Mouse (Mus musculus): Measurements from ENCODE around the gene Rapsn. TPM values are rescaled to one million over a fixed set of nuclear protein-coding genes. Genes with fewer than 3 reads are reported as not detected.
A peak's percentile ranks its signal among the peaks of the same experiment; 100 is the strongest.

Gene Rapsn
- polyA plus RNA-seq, 1 experiment from 2014 or later = 1.3 TPM

GRCm38 (mm10) chr2:91059376-91059775 is 24.0 kb downstream of the Rapsn start:
- Histone ChIP-seq H3K9me3 (ENCODE audit: control insufficient read depth, low read length) (no peaks in the 10 kb centered on the region), H3K4me1 (replicated peaks; ENCODE audit: control insufficient read depth, insufficient read depth) (0 out of 2 replicates have a peak, but pooled peaks cover 5% of the 10 kb centered on the region), H3K9ac (ENCODE audit: low read length) (no peak overlapping the region), H3K36me3 (ENCODE audit: control insufficient read depth, insufficient read depth, low read length) (peaks cover 39% of the 10 kb centered on the region), H3K4me2 (replicated peaks; ENCODE audit: low read depth) (no peak overlapping the region), H3K27ac (replicated peaks) (no peak overlapping the region), H3K4me3 (ENCODE audit: low read depth, low read length) (no peak overlapping the region), H3K27me3 (ENCODE audit: control insufficient read depth, insufficient read depth, low read length) (no peaks in the 10 kb centered on the region)
- DNase-seq (ENCODE audit: low spot score) = no peak
- 97% methylated on average over 2 of the region's 2 CpGs for WGBS
- no peak for ATAC-seq (ENCODE audit: low FRiP score, low TSS enrichment)
- no peak for TF ChIP-seq CTCF (IDR thresholded peaks at IDR 0.05; ENCODE audit: low read depth)
- TF ChIP-seq EP300 (optimal IDR thresholded peaks at IDR 0.05) = no peak

GRCm38 (mm10) chr2:91060544-91061355 is 25.3 kb downstream of the Rapsn start:
- no peaks in the 10 kb centered on the region for H3K4me1 ChIP-seq (replicated peaks; ENCODE audit: control insufficient read depth, insufficient read depth)
- peaks cover 40% of the 10 kb centered on the region for H3K36me3 ChIP-seq (ENCODE audit: control insufficient read depth, insufficient read depth, low read length)
- no peak for TF ChIP-seq EP300 (optimal IDR thresholded peaks at IDR 0.05)
- TF ChIP-seq CTCF (IDR thresholded peaks at IDR 0.05; ENCODE audit: low read depth) = peak; percentile 83
- H3K9me3 ChIP-seq (ENCODE audit: control insufficient read depth, low read length) = no peaks in the 10 kb centered on the region
- no peak overlapping the region for H3K4me3 ChIP-seq (ENCODE audit: low read depth, low read length)
- H3K27me3 ChIP-seq (ENCODE audit: control insufficient read depth, insufficient read depth, low read length) = no peaks in the 10 kb centered on the region
- 0 out of 2 replicates have a peak overlapping the region, but pooled peaks have one; percentile 18 for H3K27ac ChIP-seq (replicated peaks)
- DNase-seq (ENCODE audit: low spot score) (peak; percentile 40), ATAC-seq (ENCODE audit: low FRiP score, low TSS enrichment) (peak; percentile 14; the same call in 1 of the 2 replicates)
- 78% methylated on average over 10 of the region's 10 CpGs for WGBS
- no peak overlapping the region for H3K4me2 ChIP-seq (replicated peaks; ENCODE audit: low read depth)
- H3K9ac ChIP-seq (ENCODE audit: low read length) = no peak overlapping the region

GRCm38 (mm10) chr2:91061849-91062481 is 26.5 kb downstream of the Rapsn start:
- WGBS = 55% methylated on average over 6 of the region's 6 CpGs
- Histone ChIP-seq H3K27ac (replicated peaks) (peak overlapping the region; percentile 72), H3K27me3 (ENCODE audit: control insufficient read depth, insufficient read depth, low read length) (no peaks in the 10 kb centered on the region), H3K9ac (ENCODE audit: low read length) (no peak overlapping the region), H3K4me1 (replicated peaks; ENCODE audit: control insufficient read depth, insufficient read depth) (no peaks in the 10 kb centered on the region), H3K4me3 (ENCODE audit: low read depth, low read length) (no peak overlapping the region), H3K9me3 (ENCODE audit: control insufficient read depth, low read length) (no peaks in the 10 kb centered on the region), H3K36me3 (ENCODE audit: control insufficient read depth, insufficient read depth, low read length) (peaks cover 33% of the 10 kb centered on the region), H3K4me2 (replicated peaks; ENCODE audit: low read depth) (no peak overlapping the region)
- TF ChIP-seq CTCF (IDR thresholded peaks at IDR 0.05; ENCODE audit: low read depth) = no peak
- TF ChIP-seq EP300 (optimal IDR thresholded peaks at IDR 0.05) = no peak
- ATAC-seq (ENCODE audit: low FRiP score, low TSS enrichment) (peak; percentile 35; the same call in 1 of the 2 replicates), DNase-seq (ENCODE audit: low spot score) (no peak)

- Histone ChIP-seq H3K9me3 (ENCODE audit: control insufficient read depth, low read length) (no peaks in the 10 kb centered on the region), H3K4me1 (replicated peaks; ENCODE audit: control insufficient read depth, insufficient read depth) (no peaks in the 10 kb centered on the region), H3K27ac (replicated peaks) (peak overlapping the region; percentile 72), H3K4me3 (ENCODE audit: low read depth, low read length) (no peak overlapping the region), H3K4me2 (replicated peaks; ENCODE audit: low read depth) (no peak overlapping the region), H3K27me3 (ENCODE audit: control insufficient read depth, insufficient read depth, low read length) (no peaks in the 10 kb centered on the region), H3K9ac (ENCODE audit: low read length) (0 out of 2 replicates have a peak overlapping the region, but pooled peaks have one; percentile 2), H3K36me3 (ENCODE audit: control insufficient read depth, insufficient read depth, low read length) (peaks cover 27% of the 10 kb centered on the region)
- DNase-seq (ENCODE audit: low spot score) (no peak), ATAC-seq (ENCODE audit: low FRiP score, low TSS enrichment) (no peak)
- 90% methylated on average over 16 of the region's 16 CpGs for WGBS
- no peak for TF ChIP-seq EP300 (optimal IDR thresholded peaks at IDR 0.05)
- no peak for TF ChIP-seq CTCF (IDR thresholded peaks at IDR 0.05; ENCODE audit: low read depth)
Measured at GRCm38 (mm10) chr2:91062779-91063606, 27.6 kb downstream of the Rapsn start.

- H3K4me3 ChIP-seq (ENCODE audit: low read depth, low read length) = no peak overlapping the region
- no peak overlapping the region for H3K9ac ChIP-seq (ENCODE audit: low read length)
- TF ChIP-seq CTCF (IDR thresholded peaks at IDR 0.05; ENCODE audit: low read depth) = peak; percentile 26; the same call in 1 of the 2 replicates
- no peak for TF ChIP-seq EP300 (optimal IDR thresholded peaks at IDR 0.05)
- H3K36me3 ChIP-seq (ENCODE audit: control insufficient read depth, insufficient read depth, low read length) = peaks cover 24% of the 10 kb centered on the region
- WGBS = 83% methylated on average over 6 of the region's 6 CpGs
- H3K4me2 ChIP-seq (replicated peaks; ENCODE audit: low read depth) = no peak overlapping the region
- no peak for ATAC-seq (ENCODE audit: low FRiP score, low TSS enrichment)
- no peak for DNase-seq (ENCODE audit: low spot score)
- H3K4me1 ChIP-seq (replicated peaks; ENCODE audit: control insufficient read depth, insufficient read depth) = peaks cover 5% of the 10 kb centered on the region
- no peak overlapping the region for H3K27ac ChIP-seq (replicated peaks)
- H3K9me3 ChIP-seq (ENCODE audit: control insufficient read depth, low read length) = no peaks in the 10 kb centered on the region
- H3K27me3 ChIP-seq (ENCODE audit: control insufficient read depth, insufficient read depth, low read length) = no peaks in the 10 kb centered on the region
Measured at GRCm38 (mm10) chr2:91064211-91064610, 28.8 kb downstream of the Rapsn start.
